Mouse (Mus musculus) small intestine, adult 2 months (tissue): ENCODE data around the gene Csrnp3. TPM values are rescaled to one million over a fixed set of nuclear protein-coding genes. Genes with fewer than 3 reads are reported as not detected.

Source experiments
- H3K27ac ChIP-seq: fragments of 200-500 bp; 2 replicates; pipeline ENCODE4 v1.5.1; 2012; ENCODE audit warnings: low read depth, low read length, control low read depth, inconsistent platforms; ENCODE audit not compliant: insufficient read depth
- H3K27me3 ChIP-seq: fragments of 200-500 bp; 2 replicates; pipeline ENCODE4 v1.6.1; 2012; ENCODE audit warnings: mild to moderate bottlenecking, moderate library complexity, low read length, inconsistent platforms; ENCODE audit not compliant: control insufficient read depth, insufficient read depth
- H3K36me3 ChIP-seq: fragments of 200-500 bp; 2 replicates; pipeline ENCODE4 v1.6.1; 2012; ENCODE audit warnings: mild to moderate bottlenecking, low read length, control low read depth, inconsistent platforms; ENCODE audit not compliant: control insufficient read depth, insufficient read depth
- H3K4me1 ChIP-seq: fragments of 200-500 bp; 2 replicates; pipeline ENCODE4 v1.6.1; 2012; ENCODE audit warnings: low read length, inconsistent platforms, mixed read lengths; ENCODE audit not compliant: control insufficient read depth, insufficient read depth, insufficient read length
- H3K4me3 ChIP-seq: fragments of 200-500 bp; 2 replicates; pipeline ENCODE4 v1.5.1; 2012; ENCODE audit warnings: low read depth, mild to moderate bottlenecking, control low read depth, inconsistent platforms, low read length, moderate library complexity
- CTCF ChIP-seq: fragments of 200-500 bp; IDR thresholded peaks from 2 replicates; pipeline ENCODE4 v1.5.1; 2012; ENCODE audit warnings: low read depth, mild to moderate bottlenecking, control low read depth, inconsistent platforms, low read length, moderate library complexity, mixed read lengths; ENCODE audit not compliant: insufficient replicate concordance, insufficient read length; ENCODE audit errors: extremely low read depth
- POLR2A ChIP-seq: fragments of 200-500 bp; IDR thresholded peaks from 2 replicates; pipeline ENCODE4 v1.6.1; 2012; ENCODE audit warnings: low read depth, mild to moderate bottlenecking, control low read depth, inconsistent platforms, low read length, moderate library complexity
- WGBS: fragments of 180-500 bp; shearing (Covaris S2); methylation state at CpG from one replicate; pipeline ENCODE4 v1.1.7; 2018; 5-methylcytosine and 5-hydroxymethylcytosine counted together
- polyA plus RNA-seq: library from polyadenylated mRNA; depleted of rRNA; stranded (reverse); fragments of >200 nt; gene quantifications from 2 replicates; pipeline ENCODE4 v1.2.3, GENCODE M21; 2012

The Csrnp3 gene
- polyA plus RNA-seq, 1 experiment, result 0.05 TPM

DNA sequence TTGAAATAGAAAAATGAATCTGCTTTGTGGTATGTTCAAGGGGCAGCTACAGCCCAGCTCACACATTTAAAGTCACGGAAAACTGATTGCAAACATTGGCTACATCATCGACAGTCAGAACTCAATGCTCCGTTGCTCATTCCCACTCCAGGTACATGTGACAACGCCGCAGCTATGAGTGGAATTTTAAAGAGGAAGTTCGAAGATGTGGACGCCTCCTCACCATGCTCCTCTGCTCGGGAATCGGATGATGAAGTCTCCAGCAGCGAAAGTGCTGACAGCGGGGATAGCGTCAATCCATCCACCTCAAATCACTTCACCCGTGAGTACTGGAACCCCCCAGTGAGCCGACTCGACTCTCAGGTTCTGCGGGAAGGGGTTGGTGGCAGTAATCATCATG is 103.2 kb downstream of the Csrnp3 start:
- H3K27me3 ChIP-seq, result no peaks in the 10 kb centered on the region
- no peak overlapping the region for H3K27ac ChIP-seq
- 87% methylated on average over 16 of the region's 16 CpGs for WGBS
- no peaks in the 10 kb centered on the region for H3K36me3 ChIP-seq
- no peaks in the 10 kb centered on the region for H3K4me1 ChIP-seq
- TF ChIP-seq CTCF (no peak), POLR2A (no peak)
- H3K4me3 ChIP-seq, result no peak overlapping the region

DNA sequence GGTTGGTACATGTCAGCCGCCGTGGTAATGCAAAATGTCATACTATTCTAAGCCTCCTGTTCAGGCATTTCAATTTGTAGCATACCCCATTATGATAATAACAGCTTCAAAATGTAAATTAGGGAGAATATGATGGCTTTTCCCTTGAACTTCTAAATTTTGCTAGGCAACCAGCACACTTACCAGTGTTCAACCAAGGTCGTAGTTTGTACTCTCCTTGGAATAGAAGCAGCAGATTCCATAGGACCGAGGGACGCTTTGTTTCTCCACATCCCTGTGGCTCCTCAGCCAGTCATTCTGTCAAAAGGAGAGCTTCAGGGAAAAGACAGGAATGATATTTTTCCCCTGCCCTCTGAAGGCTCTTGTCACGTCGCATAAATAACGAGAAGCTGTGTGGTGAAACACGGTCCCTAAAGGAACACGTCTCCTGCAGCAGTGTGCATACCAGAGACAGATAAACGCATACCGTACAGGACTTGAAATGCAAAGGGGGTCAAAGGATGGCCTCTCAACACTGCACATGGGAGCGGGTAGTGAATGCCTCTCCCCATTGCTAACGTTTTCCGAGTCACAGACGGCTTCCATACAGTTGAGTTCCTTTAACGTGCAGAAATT is 108.3 kb downstream of the Csrnp3 start:
- 87% methylated on average over 17 of the region's 17 CpGs for WGBS
- H3K4me3 ChIP-seq, result no peak overlapping the region
- no peak for TF ChIP-seq POLR2A
- no peak for TF ChIP-seq CTCF
- H3K27me3 ChIP-seq, result no peaks in the 10 kb centered on the region
- no peaks in the 10 kb centered on the region for H3K36me3 ChIP-seq
- no peaks in the 10 kb centered on the region for H3K4me1 ChIP-seq
- H3K27ac ChIP-seq, result no peak overlapping the region

DNA sequence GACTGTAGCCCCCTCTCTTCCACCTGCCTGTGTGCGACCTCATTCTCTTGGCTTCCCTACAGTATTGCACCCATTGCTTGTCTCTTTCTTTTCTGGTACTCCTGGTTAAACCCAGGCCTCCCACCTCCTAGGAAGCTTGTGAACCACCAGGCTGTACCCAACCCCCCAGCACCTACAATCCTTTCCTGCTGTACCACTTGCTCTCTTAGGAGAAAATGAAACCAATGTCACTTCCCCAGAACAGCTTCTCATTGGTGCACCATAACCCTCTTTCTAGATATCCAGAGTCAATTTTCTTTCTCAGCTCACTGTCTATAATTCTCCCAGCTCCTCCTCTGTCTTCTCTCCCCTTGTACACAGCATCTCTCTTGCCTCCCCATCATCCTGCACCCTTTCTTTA is 110.2 kb downstream of the Csrnp3 start:
- H3K36me3 ChIP-seq, result no peaks in the 10 kb centered on the region
- 91% methylated on average over 1 of the region's 1 CpGs for WGBS
- no peaks in the 10 kb centered on the region for H3K27me3 ChIP-seq
- no peak for TF ChIP-seq CTCF
- TF ChIP-seq POLR2A, result no peak
- no peaks in the 10 kb centered on the region for H3K4me1 ChIP-seq
- H3K4me3 ChIP-seq, result no peak overlapping the region
- no peak overlapping the region for H3K27ac ChIP-seq

DNA sequence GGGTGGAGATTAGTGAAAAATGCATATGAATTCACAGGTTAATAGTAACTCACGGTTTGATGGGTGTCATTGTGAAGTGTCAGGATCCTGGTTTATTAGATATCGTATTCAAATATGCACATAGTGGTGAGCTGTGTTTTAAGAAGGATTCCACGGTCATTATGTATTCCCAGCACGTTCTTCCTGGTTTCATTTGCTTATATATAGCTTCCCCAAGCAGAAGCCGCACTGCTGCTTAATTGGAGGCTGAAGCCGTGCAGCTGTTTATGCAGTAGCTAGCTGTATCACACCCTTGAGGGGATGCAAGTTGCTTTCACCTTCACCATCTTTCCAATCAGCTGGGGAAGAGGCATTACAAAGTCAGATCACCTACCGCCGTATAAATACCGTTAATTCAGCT is 111.2 kb downstream of the Csrnp3 start:
- no peak overlapping the region for H3K4me3 ChIP-seq
- H3K4me1 ChIP-seq, result no peaks in the 10 kb centered on the region
- H3K27ac ChIP-seq, result no peak overlapping the region
- no peaks in the 10 kb centered on the region for H3K36me3 ChIP-seq
- H3K27me3 ChIP-seq, result no peaks in the 10 kb centered on the region
- TF ChIP-seq CTCF (no peak), POLR2A (no peak)
- 80% methylated on average over 9 of the region's 9 CpGs for WGBS

DNA sequence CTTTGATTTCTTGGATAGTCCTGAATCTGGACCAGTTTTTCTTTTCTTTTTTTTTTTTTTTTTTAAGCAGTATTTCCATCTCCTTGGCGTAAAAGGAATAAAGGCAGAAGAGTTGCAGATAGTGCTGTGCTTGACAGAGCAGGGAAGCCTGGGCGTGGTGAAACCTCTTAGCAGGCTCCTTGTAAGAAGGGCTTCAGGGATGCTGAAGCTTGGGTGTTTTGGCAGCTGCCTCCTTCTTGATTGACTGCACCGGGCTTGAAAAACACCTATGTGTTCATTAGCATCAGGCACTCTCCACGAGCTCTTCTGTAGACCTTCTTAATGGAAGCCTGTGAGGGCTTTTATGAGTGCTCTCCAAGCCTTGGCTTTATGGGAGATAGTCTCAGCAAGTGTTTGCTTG is 117.9 kb downstream of the Csrnp3 start:
- Histone ChIP-seq H3K4me1 (no peaks in the 10 kb centered on the region), H3K36me3 (no peaks in the 10 kb centered on the region), H3K4me3 (no peak overlapping the region), H3K27me3 (no peaks in the 10 kb centered on the region), H3K27ac (no peak overlapping the region)
- WGBS, result 74% methylated on average over 4 of the region's 4 CpGs
- TF ChIP-seq POLR2A (no peak), CTCF (no peak)

DNA sequence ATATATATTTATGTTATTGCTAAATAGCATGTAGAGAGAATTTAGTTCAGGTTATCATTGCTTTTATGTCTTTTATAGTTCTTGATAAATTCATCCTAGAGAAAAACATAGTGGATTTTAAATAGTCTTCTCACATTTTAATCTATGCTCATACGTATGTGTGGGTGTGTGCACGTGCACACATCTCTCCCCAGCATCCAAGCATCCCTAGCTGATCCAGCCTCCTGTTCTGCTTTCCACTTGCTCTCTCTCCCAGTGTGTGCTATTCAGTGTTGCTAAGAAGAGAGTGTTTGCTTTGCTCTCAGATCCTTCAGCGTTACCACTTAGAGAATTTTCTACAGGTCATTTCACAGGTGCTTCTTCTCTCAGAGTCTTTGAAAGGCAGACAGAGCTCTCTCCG is 123.2 kb downstream of the Csrnp3 start:
- Histone ChIP-seq H3K36me3 (no peaks in the 10 kb centered on the region), H3K27me3 (no peaks in the 10 kb centered on the region), H3K4me3 (no peak overlapping the region), H3K27ac (no peak overlapping the region), H3K4me1 (no peaks in the 10 kb centered on the region)
- TF ChIP-seq CTCF (no peak), POLR2A (no peak)
- 66% methylated on average over 4 of the region's 4 CpGs for WGBS

DNA sequence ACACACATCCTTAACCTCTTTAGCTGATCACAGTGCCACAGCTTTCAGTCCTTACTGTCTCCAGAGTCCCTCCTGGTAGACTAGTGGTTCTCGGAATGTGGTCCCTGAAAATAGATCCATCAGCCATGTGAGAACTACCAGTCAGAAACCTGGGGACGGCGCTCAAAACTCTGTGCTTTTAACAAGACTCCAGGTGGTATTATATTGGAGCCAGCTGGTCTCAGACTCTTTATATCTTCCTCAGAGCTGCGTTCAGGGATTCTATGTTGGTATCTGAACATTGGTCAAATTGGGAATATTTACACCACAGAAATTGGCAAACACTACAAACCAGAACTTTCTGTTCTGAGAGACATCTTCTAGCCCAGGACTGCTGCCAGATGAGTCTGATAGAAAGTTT is 128.3 kb downstream of the Csrnp3 start:
- no peak overlapping the region for H3K4me3 ChIP-seq
- no peak for TF ChIP-seq CTCF
- no peak for TF ChIP-seq POLR2A
- H3K36me3 ChIP-seq, result no peaks in the 10 kb centered on the region
- no peak overlapping the region for H3K27ac ChIP-seq
- no peaks in the 10 kb centered on the region for H3K27me3 ChIP-seq
- WGBS, result 89% methylated on average over 4 of the region's 4 CpGs
- no peaks in the 10 kb centered on the region for H3K4me1 ChIP-seq

DNA sequence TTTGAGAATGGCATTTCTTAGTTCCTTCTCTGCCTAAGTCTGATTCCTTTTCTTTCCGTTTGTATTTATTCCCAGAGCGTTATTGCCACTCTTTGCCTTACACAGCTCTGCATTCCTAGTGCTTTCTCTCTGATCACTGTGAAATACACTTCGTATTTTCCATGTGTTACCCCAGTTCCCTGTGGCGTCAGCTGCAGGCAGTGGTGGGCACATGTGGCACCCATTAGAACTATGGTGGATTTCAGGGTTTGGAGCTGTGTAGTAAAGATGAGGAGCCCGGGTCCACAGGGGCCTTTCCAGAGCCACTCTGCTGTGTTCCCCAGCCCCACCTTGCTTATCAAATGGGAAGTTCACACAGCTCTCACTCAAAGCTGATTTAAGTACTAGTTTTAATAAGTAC is 129.8 kb downstream of the Csrnp3 start:
- H3K36me3 ChIP-seq, result no peaks in the 10 kb centered on the region
- no peaks in the 10 kb centered on the region for H3K4me1 ChIP-seq
- 78% methylated on average over 5 of the region's 5 CpGs for WGBS
- no peaks in the 10 kb centered on the region for H3K27me3 ChIP-seq
- TF ChIP-seq POLR2A (no peak), CTCF (no peak)
- no peak overlapping the region for H3K27ac ChIP-seq
- no peak overlapping the region for H3K4me3 ChIP-seq
